Mouse (Mus musculus): Measurements from ENCODE around the gene Eif4h.

DNA sequence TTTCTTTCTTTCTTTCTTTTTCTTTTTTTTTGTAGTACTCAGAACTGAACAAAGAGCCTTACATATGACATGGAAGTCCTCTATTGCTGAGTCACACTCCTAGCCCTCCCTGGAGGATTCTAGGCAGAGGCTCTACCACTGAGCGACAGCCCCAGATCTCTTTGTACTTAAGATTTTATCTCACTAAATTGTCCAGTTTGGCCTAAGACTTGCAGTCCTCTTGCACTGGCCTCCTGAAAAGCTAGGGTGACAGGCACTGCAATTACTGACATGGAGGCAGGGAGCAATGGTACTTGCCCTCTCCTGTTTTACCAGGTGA, 32.9 kb upstream of the Eif4h start:
- TF ChIP-seq EP300 (IDR thresholded peaks at IDR 0.05; ENCODE audit: low read depth) (no peak), CTCF (IDR thresholded peaks at IDR 0.05; ENCODE audit: low read depth) (no peak)
